Mouse (Mus musculus) cerebellum, adult 8-10 months (tissue): ENCODE measurements around the gene Med22.

Source experiments
- DNase-seq: peaks from one replicate; pipeline ENCODE4 v3.0.0; 2022

Med22 gene

GRCm38 (mm10) chr2:26910124-26910993 lies at the start of gene Med22, which contains the start of gene Rpl7a:
TSS of gene Med22 (minus strand) at chr2:26910677.
TSS of gene Rpl7a (plus strand) at chr2:26910764.
- peak; percentile 100 for DNase-seq

GRCm38 (mm10) chr2:26957488-26957859 lies 47.0 kb upstream of the Med22 start:
- DNase-seq, result no peak

- no peak for DNase-seq
Observed at GRCm38 (mm10) chr2:26956811-26957487, 46.5 kb upstream of the Med22 start.

GRCm38 (mm10) chr2:26954735-26955395 lies 44.4 kb upstream of the Med22 start:
- DNase-seq, result no peak

GRCm38 (mm10) chr2:26952866-26953265 lies 42.4 kb upstream of the Med22 start:
- DNase-seq, result no peak

GRCm38 (mm10) chr2:26952193-26952592 lies 41.7 kb upstream of the Med22 start:
- no peak for DNase-seq

- no peak for DNase-seq
Observed at GRCm38 (mm10) chr2:26951346-26951905, 40.9 kb upstream of the Med22 start.

- DNase-seq, result no peak
Observed at GRCm38 (mm10) chr2:26950411-26950810, 39.9 kb upstream of the Med22 start.

GRCm38 (mm10) chr2:26943253-26943652 lies 32.8 kb upstream of the Med22 start:
- DNase-seq, result no peak

GRCm38 (mm10) chr2:26941539-26941938 lies 31.1 kb upstream of the Med22 start:
- no peak for DNase-seq

GRCm38 (mm10) chr2:26936425-26936824 lies 25.9 kb upstream of the Med22 start:
- no peak for DNase-seq

GRCm38 (mm10) chr2:26935286-26935685 lies 24.8 kb upstream of the Med22 start:
- no peak for DNase-seq

GRCm38 (mm10) chr2:26933304-26934055 lies 23.0 kb upstream of the Med22 start, which contains the start of the genes Surf4 and Stkld1:
TSS of gene Surf4 (minus strand) at chr2:26933928.
TSS of gene Stkld1 (plus strand) at chr2:26934047.
- DNase-seq, result peak; percentile 89

- peak; percentile 47 for DNase-seq
Observed at GRCm38 (mm10) chr2:26932473-26933303, 22.2 kb upstream of the Med22 start.

GRCm38 (mm10) chr2:26930390-26930789 lies 19.9 kb upstream of the Med22 start:
- peak; percentile 71 for DNase-seq

GRCm38 (mm10) chr2:26927745-26928476 lies 17.4 kb upstream of the Med22 start:
- DNase-seq, result no peak

- no peak for DNase-seq
Observed at GRCm38 (mm10) chr2:26921784-26922183, 11.3 kb upstream of the Med22 start.

GRCm38 (mm10) chr2:26920190-26920855 lies 9.8 kb upstream of the Med22 start:
- no peak for DNase-seq

GRCm38 (mm10) chr2:26919684-26920083 lies 9.2 kb upstream of the Med22 start:
- no peak for DNase-seq

- no peak for DNase-seq
Observed at GRCm38 (mm10) chr2:26916738-26917137, 6.3 kb upstream of the Med22 start.
